Mouse (Mus musculus) olfactory bulb, adult 2 months (tissue): ENCODE results near the gene Gm20773. TPM values are rescaled to one million over a fixed set of nuclear protein-coding genes. Genes with fewer than 3 reads are reported as not detected.
"Not testable (repeated sequence)": the region's sequence is repeated elsewhere in the genome, so short reads cannot be mapped to it uniquely, and the experiment has no call there.

Experiments
- H3K27ac ChIP-seq: fragments of 200-500 bp; 2 replicates; pipeline ENCODE4 v1.5.1; 2012; ENCODE audit warnings: low read depth, low read length; ENCODE audit not compliant: insufficient read depth
- H3K4me1 ChIP-seq: fragments of 200-500 bp; 2 replicates; pipeline ENCODE4 v1.6.1; 2012; ENCODE audit warnings: low read length; ENCODE audit not compliant: control insufficient read depth, insufficient read depth
- H3K4me3 ChIP-seq: fragments of 200-500 bp; 2 replicates; pipeline ENCODE4 v1.5.1; 2012; ENCODE audit warnings: mild to moderate bottlenecking, low read depth, low read length, moderate library complexity; ENCODE audit not compliant: insufficient read depth
- WGBS: fragments of 180-500 bp; shearing (Covaris S2); methylation state at CpG from one replicate; pipeline ENCODE4 v1.1.7; 2018; 5-methylcytosine and 5-hydroxymethylcytosine counted together
- polyA plus RNA-seq: library from polyadenylated mRNA; stranded (reverse); fragments of >200 nt; gene quantifications from 2 replicates; pipeline ENCODE4 v1.2.4, GENCODE M21; 2012; ENCODE audit warnings: low replicate concordance; ENCODE audit not compliant: missing spikeins, insufficient read depth, insufficient read length

Gene Gm20773
- not detected in 2 replicates for polyA plus RNA-seq

DNA sequence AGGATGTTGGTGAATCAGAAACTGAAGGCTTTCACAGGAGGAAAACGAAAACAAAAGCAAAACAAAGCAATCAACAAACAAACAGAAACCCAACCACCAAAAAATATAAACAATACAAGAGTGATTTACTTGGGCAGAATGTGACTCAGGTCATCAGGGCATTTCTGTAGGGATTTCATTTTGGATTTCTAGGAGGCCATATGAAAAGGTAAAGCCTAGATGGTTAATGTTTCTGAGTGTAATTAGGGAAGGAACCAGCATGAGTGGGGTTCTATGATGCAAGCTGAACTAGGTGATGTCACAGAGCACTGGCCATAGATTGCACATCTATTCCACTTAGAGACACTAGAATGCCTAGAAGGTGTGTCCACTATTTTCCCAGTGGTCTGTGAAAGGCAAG, at the start of gene Gm20773:
TSS of gene Gm20773 (plus strand) at position 301 of the 400 bp plus-strand sequence.
- H3K4me1 ChIP-seq, H3K27ac ChIP-seq, H3K4me3 ChIP-seq: not testable (repeated sequence)
- no CpG with 5 or more reads among the region's 1 CpGs for WGBS

- not testable (repeated sequence) for H3K4me1 ChIP-seq, H3K4me3 ChIP-seq
Measured at GRCm38 (mm10) chrY:13465479-13465878, 28.3 kb upstream of the Gm20773 start, which contains the start of gene Gm21866. TSS of gene Gm21866 (minus strand) at chrY:13465579.

More at GRCm38 (mm10) chrY:13465479-13465878, 28.3 kb upstream of the Gm20773 start, which contains the start of gene Gm21866:
- not testable (repeated sequence) for H3K27ac ChIP-seq
- 76% methylated on average over 2 of the region's 3 CpGs for WGBS

Other genes starting within 250 kb of the Gm20773 start
- not detected in 2 replicates for gene Gm21440, start 241.6 kb upstream of the Gm20773 start, polyA plus RNA-seq
- not detected in 2 replicates for gene Gm21454, start 241.6 kb upstream of the Gm20773 start, polyA plus RNA-seq
- gene Gm21725, start 145.0 kb upstream of the Gm20773 start, polyA plus RNA-seq, result not detected in 2 replicates
- not detected in 2 replicates for gene Gm21866, start 28.4 kb upstream of the Gm20773 start, polyA plus RNA-seq